In genomic region chr2:37757784-37758183, GRCm38 (mm10) we compare ENCODE assay signal across 9 mouse cellular contexts. TPM values are rescaled to one million over a fixed set of nuclear protein-coding genes. Genes with fewer than 3 reads are reported as not detected.
DNase-seq lines count a peak whose midpoint lies in the region; ATAC-seq and TF ChIP-seq lines count a peak whose summit lies in the region.
"Had no signal": no experiment of that assay in that cellular context is flagged by ENCODE, and none has a peak within 500 bp of the region (broad histone marks: within the 10 kb centered on the region; RNA-seq: fewer than 3 reads in every experiment).

No protein-coding gene starts in this region.

- WGBS in heart, embryonic 12.5 days: 82% methylated on average over 4 of the region's 4 CpGs
- 85% methylated on average over 4 of the region's 4 CpGs for WGBS in spleen, adult 2 months
- 80% methylated on average over 4 of the region's 4 CpGs for WGBS in limb, embryonic 13.5 days
- 96% methylated on average over 4 of the region's 4 CpGs for WGBS in thymus, adult 2 months

- TF ChIP-seq POLR2A in spleen, adult 2 months (IDR thresholded peaks at IDR 0.05; ENCODE audit: low read depth, low read length): no peak
- TF ChIP-seq POLR2A in thymus, adult 2 months (IDR thresholded peaks at IDR 0.05; ENCODE audit: control insufficient read depth, extremely low read depth, insufficient read depth, low read length, poor library complexity): no peak

- no peaks in the 10 kb centered on the region for H3K9me3 ChIP-seq in heart, embryonic 12.5 days (replicated peaks)
- H3K9me3 ChIP-seq in limb, embryonic 13.5 days: no peaks in the 10 kb centered on the region

- H3K4me2 ChIP-seq in heart, embryonic 12.5 days: peak overlapping the region; percentile 40
- peak overlapping the region; percentile 50 for H3K4me2 ChIP-seq in limb, embryonic 13.5 days (replicated peaks)

- no peak for TF ChIP-seq CTCF in spleen, adult 2 months (IDR thresholded peaks at IDR 0.05; ENCODE audit: extremely low read depth, insufficient read depth, insufficient read length, insufficient replicate concordance)
- no peak for TF ChIP-seq CTCF in thymus, adult 2 months (IDR thresholded peaks at IDR 0.05; ENCODE audit: borderline replicate concordance, control insufficient read depth, extremely low read depth, insufficient read depth, low read length, poor library complexity)

- DNase-seq in heart, adult 9 months (ENCODE audit: low spot score in 2 of 2): no peak
- no peak for DNase-seq in spleen, adult 2 months (ENCODE audit: low read depth in 1 of 2, low spot score in 2 of 2)
- DNase-seq in spleen, postnatal 36 days (ENCODE audit: low spot score in 2 of 2): no peak
- DNase-seq in B cell, adult 2 months: no peak
- no peak for DNase-seq in spleen, postnatal 4 days (ENCODE audit: low spot score in 2 of 2)
- DNase-seq in thymus, adult 2 months: no peak
- DNase-seq: kidney, adult 2 months had no signal

- H3K36me3 ChIP-seq in heart, embryonic 12.5 days: no peaks in the 10 kb centered on the region
- H3K36me3 ChIP-seq in spleen, adult 2 months (ENCODE audit: control insufficient read depth, insufficient read depth, low read length): no peaks in the 10 kb centered on the region
- H3K36me3 ChIP-seq in limb, embryonic 13.5 days: no peaks in the 10 kb centered on the region
- no peaks in the 10 kb centered on the region for H3K36me3 ChIP-seq in thymus, adult 2 months (ENCODE audit: control insufficient read depth, insufficient read depth, low read length)

- peak overlapping the region; percentile 61 for H3K9ac ChIP-seq in heart, embryonic 12.5 days
- 0 out of 2 replicates have a peak overlapping the region, but pooled peaks have one; percentile 32 for H3K9ac ChIP-seq in limb, embryonic 13.5 days

- peak overlapping the region; percentile 46 for H3K27ac ChIP-seq in heart, embryonic 12.5 days (ENCODE audit: poor library complexity, severe bottlenecking)
- peak overlapping the region; percentile 64; the same call in 1 of the 2 replicates for H3K27ac ChIP-seq in spleen, adult 2 months (ENCODE audit: insufficient read depth, low read length)
- peak overlapping the region; percentile 55; the same call in 1 of the 2 replicates for H3K27ac ChIP-seq in limb, embryonic 13.5 days
- H3K27ac ChIP-seq in thymus, adult 2 months (ENCODE audit: control insufficient read depth, insufficient read depth, low read length): no peak overlapping the region

- ATAC-seq in heart, embryonic 12.5 days (ENCODE audit: insufficient number of reproducible peaks, low FRiP score): no peak
- 0 out of 2 replicates have a peak, but pooled peaks have one; percentile 13 for ATAC-seq in limb, embryonic 13.5 days (ENCODE audit: low FRiP score, low read depth)

- H3K27me3 ChIP-seq in heart, embryonic 12.5 days (replicated peaks): peaks cover 5% of the 10 kb centered on the region; the same call in 1 of the 2 replicates
- H3K27me3 ChIP-seq in spleen, adult 2 months (ENCODE audit: control insufficient read depth, insufficient read depth, low read length): no peaks in the 10 kb centered on the region
- H3K27me3 ChIP-seq in limb, embryonic 13.5 days: 0 out of 2 replicates have a peak, but pooled peaks cover 4% of the 10 kb centered on the region
- no peaks in the 10 kb centered on the region for H3K27me3 ChIP-seq in thymus, adult 2 months (ENCODE audit: control insufficient read depth, insufficient read depth, low read length)

- no peak overlapping the region for H3K4me3 ChIP-seq in heart, embryonic 12.5 days
- H3K4me3 ChIP-seq in spleen, adult 2 months (ENCODE audit: extremely low read depth, insufficient read depth, insufficient read length): no peak overlapping the region
- H3K4me3 ChIP-seq in limb, embryonic 13.5 days: no peak overlapping the region
- H3K4me3 ChIP-seq in thymus, adult 2 months (ENCODE audit: control insufficient read depth, insufficient read depth, low read length): no peak overlapping the region

- peaks cover 36% of the 10 kb centered on the region for H3K4me1 ChIP-seq in heart, embryonic 12.5 days (replicated peaks)
- H3K4me1 ChIP-seq in spleen, adult 2 months (ENCODE audit: control insufficient read depth, insufficient read depth, insufficient read length): peaks cover 22% of the 10 kb centered on the region
- peaks cover 41% of the 10 kb centered on the region for H3K4me1 ChIP-seq in limb, embryonic 13.5 days
- peaks cover 21% of the 10 kb centered on the region for H3K4me1 ChIP-seq in thymus, adult 2 months (replicated peaks; ENCODE audit: control insufficient read depth, insufficient read depth, low read length)

RNA-seq across cellular contexts. Expression of gene Crb2, which starts 18.3 kb away (rescaled TPM):
- polyA plus RNA-seq in heart, embryonic 12.5 days (2016; fragmentation: Nextera tagmentation; extraction: Ambion mirVana): 7.6 and 9.1 TPM in 2 replicates
- 0.15 and 0.53 TPM in 2 replicates for polyA plus RNA-seq in spleen, adult 2 months (2012; rRNA removed)
- 0.51 and 0.56 TPM in 2 replicates for polyA plus RNA-seq in limb, embryonic 13.5 days (2015; fragmentation: Nextera tagmentation; extraction: Ambion mirVana)
- polyA plus RNA-seq in thymus, adult 2 months (2012; rRNA removed): 0.17 and 0.38 TPM in 2 replicates

RNA-seq across cellular contexts. Expression of gene Strbp, which starts 54.1 kb away (rescaled TPM):
- polyA plus RNA-seq in heart, embryonic 12.5 days (2016; fragmentation: Nextera tagmentation; extraction: Ambion mirVana): 32.3 and 34.6 TPM in 2 replicates
- polyA plus RNA-seq in spleen, adult 2 months (2012; rRNA removed): 4.8 and 6.7 TPM in 2 replicates
- 34.6 and 36.4 TPM in 2 replicates for polyA plus RNA-seq in limb, embryonic 13.5 days (2015; fragmentation: Nextera tagmentation; extraction: Ambion mirVana)
- 10.6 and 12.7 TPM in 2 replicates for polyA plus RNA-seq in thymus, adult 2 months (2012; rRNA removed)
